Mouse (Mus musculus): ENCODE results near the gene 4632433K11Rik. TPM values are rescaled to one million over a fixed set of nuclear protein-coding genes. Genes with fewer than 3 reads are reported as not detected.
A peak's percentile ranks its signal among the peaks of the same experiment; 100 is the strongest.
"Not testable (repeated sequence)": the region's sequence is repeated elsewhere in the genome, so short reads cannot be mapped to it uniquely, and the experiment has no call there.

Gene 4632433K11Rik
- polyA plus RNA-seq, 1 experiment from 2014 or later: not detected

DNA sequence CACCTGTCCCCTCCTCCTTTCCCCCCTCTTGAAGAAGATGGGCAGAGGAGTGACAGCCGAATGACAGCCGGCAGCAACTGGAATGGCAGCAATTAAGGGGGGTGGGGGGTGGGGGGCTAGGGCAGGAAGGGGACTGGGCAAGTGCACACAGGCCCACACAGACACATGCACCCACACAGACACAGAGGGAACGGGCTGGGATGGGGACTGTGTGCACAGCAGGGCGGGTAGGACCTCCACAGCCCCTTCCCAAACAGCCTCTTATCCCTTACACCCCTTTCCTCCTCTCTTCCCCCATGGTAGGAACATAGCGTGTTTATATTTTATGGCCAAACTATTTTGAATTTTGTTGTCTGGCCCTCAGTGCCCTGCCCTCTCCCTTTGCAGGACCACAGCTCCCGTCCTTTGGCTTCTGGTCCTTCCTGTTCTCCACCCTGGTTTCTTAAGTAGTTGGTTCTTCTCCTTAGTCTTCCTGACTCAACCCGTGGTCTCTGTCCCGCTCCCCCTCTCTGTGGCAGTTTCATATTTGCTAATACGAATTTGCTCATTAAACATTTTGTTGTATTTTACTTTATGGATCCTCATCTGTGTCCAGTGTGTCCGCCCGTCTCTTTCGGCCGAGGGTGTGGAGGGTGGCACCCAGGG lies 45.6 kb downstream of the 4632433K11Rik start:
- 29% methylated on average over 9 of the region's 13 CpGs for WGBS
- H3K9me3 ChIP-seq (ENCODE audit: control insufficient read depth, low read length); H3K27me3 ChIP-seq (ENCODE audit: control insufficient read depth, insufficient read depth, low read depth, low read length): not testable (repeated sequence)
- Histone ChIP-seq H3K9ac (ENCODE audit: low read length) (peak overlapping the region; percentile 99), H3K4me1 (replicated peaks; ENCODE audit: control insufficient read depth, insufficient read depth, low read length) (peaks cover 17% of the 10 kb centered on the region), H3K27ac (ENCODE audit: low read length) (peak overlapping the region; percentile 94), H3K4me2 (ENCODE audit: low read depth, low read length) (peak overlapping the region; percentile 84), H3K36me3 (ENCODE audit: control insufficient read depth, insufficient read depth, low read length) (peaks cover 38% of the 10 kb centered on the region), H3K4me3 (ENCODE audit: low read length) (peak overlapping the region; percentile 97)
- ATAC-seq (ENCODE audit: low read depth): peak; percentile 29

DNA sequence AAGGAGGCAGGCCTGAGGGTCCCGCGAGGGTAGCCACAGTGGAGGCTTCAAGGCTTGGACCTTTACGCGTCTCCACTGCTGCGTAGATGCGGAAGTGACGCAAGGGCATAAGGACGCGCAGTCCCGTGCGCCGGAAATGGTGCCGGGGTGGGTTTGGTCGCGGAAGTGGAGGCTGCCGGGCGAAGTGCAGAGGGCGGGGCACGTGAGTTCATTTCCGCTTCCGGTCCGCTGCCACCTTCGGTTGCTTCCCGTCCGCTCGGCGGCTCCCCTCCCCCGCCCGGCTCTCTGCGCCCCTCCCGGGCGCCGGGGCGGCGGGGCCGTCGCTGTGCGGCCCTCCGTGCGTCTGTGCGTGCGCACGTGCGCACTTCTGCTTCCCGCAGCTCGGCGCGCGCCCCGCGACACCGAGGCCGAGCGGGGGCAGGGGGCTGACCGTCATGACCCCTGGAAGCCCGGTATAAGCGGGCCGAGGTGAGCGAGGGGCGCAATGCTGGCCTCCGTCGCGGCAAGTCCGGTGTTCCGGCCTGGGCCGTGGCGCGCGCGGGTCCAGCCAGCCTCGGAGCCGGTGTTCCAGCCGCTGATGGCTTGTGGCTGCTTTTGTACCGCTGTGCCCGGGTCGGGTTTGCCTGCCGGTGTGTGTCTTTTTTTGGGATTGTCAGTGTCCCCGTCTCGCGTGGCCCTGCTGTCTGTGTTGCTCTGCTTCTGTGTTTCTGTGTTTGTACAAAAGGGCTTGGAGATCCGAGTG lies 46.3 kb downstream of the 4632433K11Rik start, which contains the start of gene Epn1:
Gene Epn1, plus strand, starts transcription at position 226 of the 742 bp plus-strand sequence.
- H3K4me3 ChIP-seq (ENCODE audit: low read length): peak within 1 kb of the TSS; percentile 97
- H3K9ac ChIP-seq (ENCODE audit: low read length): peak within 1 kb of the TSS; percentile 99
- no peaks in the 10 kb centered on the region for H3K27me3 ChIP-seq (ENCODE audit: control insufficient read depth, insufficient read depth, low read depth, low read length)
- H3K27ac ChIP-seq (ENCODE audit: low read length): peak within 1 kb of the TSS; percentile 94
- H3K9me3 ChIP-seq (ENCODE audit: control insufficient read depth, low read length): no peaks in the 10 kb centered on the region
- H3K36me3 ChIP-seq (ENCODE audit: control insufficient read depth, insufficient read depth, low read length): peaks cover 31% of the 10 kb centered on the region
- H3K4me2 ChIP-seq (ENCODE audit: low read depth, low read length): peak within 1 kb of the TSS; percentile 84
- peak; percentile 97 for ATAC-seq (ENCODE audit: low read depth)
- WGBS: under 1% methylated on average over 77 of the region's 81 CpGs
- peaks cover 17% of the 10 kb centered on the region for H3K4me1 ChIP-seq (replicated peaks; ENCODE audit: control insufficient read depth, insufficient read depth, low read length)

DNA sequence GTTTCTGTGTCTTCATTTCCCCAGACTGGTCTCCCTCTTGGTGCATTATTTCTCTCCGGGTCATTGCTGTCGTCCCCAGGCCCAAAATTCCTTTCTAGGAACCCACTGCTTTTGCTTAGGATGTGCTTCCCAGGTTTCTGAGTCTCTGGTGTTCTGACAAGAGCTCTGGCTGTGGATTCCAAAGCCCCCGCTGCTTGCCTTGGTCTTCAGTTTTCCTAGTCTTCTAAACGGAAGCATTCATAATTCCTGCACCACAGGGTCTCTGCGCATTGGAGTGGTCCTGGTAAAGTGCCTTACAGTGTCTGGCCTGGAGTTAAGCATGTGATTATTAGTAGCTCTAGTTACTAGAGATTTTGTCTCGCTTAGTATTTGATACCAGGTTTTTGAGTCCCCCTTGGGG lies 46.9 kb downstream of the 4632433K11Rik start:
- Histone ChIP-seq H3K27me3 (ENCODE audit: control insufficient read depth, insufficient read depth, low read depth, low read length) (no peaks in the 10 kb centered on the region), H3K4me1 (replicated peaks; ENCODE audit: control insufficient read depth, insufficient read depth, low read length) (peaks cover 17% of the 10 kb centered on the region), H3K27ac (ENCODE audit: low read length) (peak overlapping the region; percentile 94), H3K4me3 (ENCODE audit: low read length) (peak overlapping the region; percentile 97), H3K4me2 (ENCODE audit: low read depth, low read length) (peak overlapping the region; percentile 84), H3K9ac (ENCODE audit: low read length) (peak overlapping the region; percentile 99), H3K9me3 (ENCODE audit: control insufficient read depth, low read length) (no peaks in the 10 kb centered on the region), H3K36me3 (ENCODE audit: control insufficient read depth, insufficient read depth, low read length) (peaks cover 32% of the 10 kb centered on the region)
- ATAC-seq (ENCODE audit: low read depth): no peak
- 8% methylated on average over 6 of the region's 6 CpGs for WGBS

- no peaks in the 10 kb centered on the region for H3K27me3 ChIP-seq (ENCODE audit: control insufficient read depth, insufficient read depth, low read depth, low read length)
- peak overlapping the region; percentile 84 for H3K4me2 ChIP-seq (ENCODE audit: low read depth, low read length)
- peaks cover 17% of the 10 kb centered on the region for H3K4me1 ChIP-seq (replicated peaks; ENCODE audit: control insufficient read depth, insufficient read depth, low read length)
- H3K4me3 ChIP-seq (ENCODE audit: low read length): peak overlapping the region; percentile 97
- WGBS: 60% methylated on average over 6 of the region's 6 CpGs
- H3K9me3 ChIP-seq (ENCODE audit: control insufficient read depth, low read length): no peaks in the 10 kb centered on the region
- peaks cover 29% of the 10 kb centered on the region for H3K36me3 ChIP-seq (ENCODE audit: control insufficient read depth, insufficient read depth, low read length)
- peak overlapping the region; percentile 99 for H3K9ac ChIP-seq (ENCODE audit: low read length)
- H3K27ac ChIP-seq (ENCODE audit: low read length): no peak overlapping the region
- no peak for ATAC-seq (ENCODE audit: low read depth)
Observed at GRCm38 (mm10) chr7:5081241-5081640, 47.3 kb downstream of the 4632433K11Rik start.

DNA sequence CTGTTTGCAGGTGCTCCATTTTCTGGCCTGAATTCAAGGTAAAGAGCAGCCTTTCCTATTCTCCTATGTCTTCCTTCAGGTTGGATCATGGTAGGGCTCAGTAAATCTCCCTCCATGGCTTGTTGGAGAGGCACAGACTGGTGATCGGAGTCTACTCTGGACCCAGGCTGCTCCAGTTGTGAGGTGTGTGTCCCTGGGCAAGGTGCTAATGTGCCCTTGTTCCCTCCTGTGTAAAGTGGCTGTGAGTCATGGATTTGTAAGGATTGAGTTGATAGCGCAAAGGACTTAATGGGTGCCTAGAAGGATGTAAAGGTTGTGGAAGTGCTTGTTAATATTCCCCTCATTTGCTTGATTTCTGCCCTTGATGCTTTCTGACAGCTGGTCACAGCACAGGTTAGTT lies 48.0 kb downstream of the 4632433K11Rik start:
- no peak overlapping the region for H3K27ac ChIP-seq (ENCODE audit: low read length)
- H3K4me1 ChIP-seq (replicated peaks; ENCODE audit: control insufficient read depth, insufficient read depth, low read length): peaks cover 17% of the 10 kb centered on the region
- H3K4me3 ChIP-seq (ENCODE audit: low read length): no peak overlapping the region
- no peak for ATAC-seq (ENCODE audit: low read depth)
- WGBS: 94% methylated on average over 2 of the region's 2 CpGs
- no peaks in the 10 kb centered on the region for H3K9me3 ChIP-seq (ENCODE audit: control insufficient read depth, low read length)
- H3K36me3 ChIP-seq (ENCODE audit: control insufficient read depth, insufficient read depth, low read length): peaks cover 24% of the 10 kb centered on the region
- H3K27me3 ChIP-seq (ENCODE audit: control insufficient read depth, insufficient read depth, low read depth, low read length): no peaks in the 10 kb centered on the region
- 0 out of 2 replicates have a peak overlapping the region, but pooled peaks have one; percentile 42 for H3K9ac ChIP-seq (ENCODE audit: low read length)
- peak overlapping the region; percentile 84; the same call in 1 of the 2 replicates for H3K4me2 ChIP-seq (ENCODE audit: low read depth, low read length)

DNA sequence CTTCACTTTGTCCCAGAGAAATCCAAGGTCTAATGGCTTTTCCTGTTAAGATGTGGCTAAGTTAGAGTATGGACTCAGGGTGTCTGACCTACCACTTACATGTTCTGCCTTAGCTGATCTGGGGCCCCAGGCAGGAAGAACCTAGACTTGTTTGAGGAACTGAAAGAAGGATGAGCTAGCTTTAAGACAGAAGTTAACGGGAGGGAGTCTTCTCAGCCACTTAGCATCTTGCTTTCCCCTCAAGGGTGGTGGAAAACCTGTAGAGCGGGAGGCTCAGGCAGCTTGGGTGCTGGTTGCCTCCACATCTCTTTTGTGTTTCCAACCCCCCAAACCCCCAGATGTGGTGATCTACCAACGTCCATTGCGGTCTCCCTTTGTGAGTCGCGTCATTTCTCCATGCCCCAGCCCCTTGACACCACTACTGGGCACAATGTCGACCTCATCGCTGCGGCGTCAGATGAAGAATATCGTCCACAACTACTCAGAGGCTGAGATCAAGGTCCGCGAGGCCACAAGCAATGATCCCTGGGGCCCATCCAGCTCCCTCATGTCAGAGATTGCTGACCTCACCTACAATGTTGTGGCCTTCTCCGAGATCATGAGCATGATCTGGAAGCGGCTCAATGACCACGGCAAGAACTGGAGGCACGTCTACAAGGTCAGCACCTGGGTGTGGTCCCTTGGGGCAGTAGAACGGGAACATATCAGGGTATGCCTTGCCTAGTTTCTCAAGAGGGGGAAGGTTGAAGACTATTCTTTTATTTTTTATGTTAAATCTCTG lies 49.6 kb downstream of the 4632433K11Rik start:
- no peak overlapping the region for H3K27ac ChIP-seq (ENCODE audit: low read length)
- no peak for ATAC-seq (ENCODE audit: low read depth)
- no peaks in the 10 kb centered on the region for H3K27me3 ChIP-seq (ENCODE audit: control insufficient read depth, insufficient read depth, low read depth, low read length)
- WGBS: 90% methylated on average over 18 of the region's 18 CpGs
- H3K4me2 ChIP-seq (ENCODE audit: low read depth, low read length): no peak overlapping the region
- no peak overlapping the region for H3K4me3 ChIP-seq (ENCODE audit: low read length)
- H3K4me1 ChIP-seq (replicated peaks; ENCODE audit: control insufficient read depth, insufficient read depth, low read length): peaks cover 17% of the 10 kb centered on the region
- H3K9ac ChIP-seq (ENCODE audit: low read length): no peak overlapping the region
- H3K9me3 ChIP-seq (ENCODE audit: control insufficient read depth, low read length): no peaks in the 10 kb centered on the region
- peaks cover 15% of the 10 kb centered on the region; the same call in 1 of the 2 replicates for H3K36me3 ChIP-seq (ENCODE audit: control insufficient read depth, insufficient read depth, low read length)

Other genes starting within 250 kb of the 4632433K11Rik start
- 14.7 and 17.9 TPM in 2 replicates for gene Tmem238, start 244.5 kb upstream of the 4632433K11Rik start, polyA plus RNA-seq (2015; fragmentation: Nextera tagmentation; extraction: Ambion mirVana)
- 337 and 342 TPM in 2 replicates for gene Rpl28, start 241.2 kb upstream of the 4632433K11Rik start, polyA plus RNA-seq (2015; fragmentation: Nextera tagmentation; extraction: Ambion mirVana)
- 355 and 372 TPM in 2 replicates for gene Ube2s, start 221.5 kb upstream of the 4632433K11Rik start, polyA plus RNA-seq (2015; fragmentation: Nextera tagmentation; extraction: Ambion mirVana)
- 0.99 and 1.2 TPM in 2 replicates for gene Shisa7, start 189.4 kb upstream of the 4632433K11Rik start, polyA plus RNA-seq (2015; fragmentation: Nextera tagmentation; extraction: Ambion mirVana)
- 14.1 and 15.7 TPM in 2 replicates for gene Isoc2b, start 163.9 kb upstream of the 4632433K11Rik start, polyA plus RNA-seq (2015; fragmentation: Nextera tagmentation; extraction: Ambion mirVana)
- 0.87 and 1.3 TPM in 2 replicates for gene Isoc2a, start 157.0 kb upstream of the 4632433K11Rik start, polyA plus RNA-seq (2015; fragmentation: Nextera tagmentation; extraction: Ambion mirVana)
- 0.21 TPM in 1 of 2 replicates, not detected in the other for gene Gm36210, start 127.6 kb upstream of the 4632433K11Rik start, polyA plus RNA-seq (2015; fragmentation: Nextera tagmentation; extraction: Ambion mirVana)
- gene Zfp628, start 118.9 kb upstream of the 4632433K11Rik start, polyA plus RNA-seq (2015; fragmentation: Nextera tagmentation; extraction: Ambion mirVana): 3.4 and 3.7 TPM in 2 replicates
- gene Nat14, start 112.1 kb upstream of the 4632433K11Rik start, polyA plus RNA-seq (2015; fragmentation: Nextera tagmentation; extraction: Ambion mirVana): 2.5 and 2.7 TPM in 2 replicates
- 2.1 and 2.4 TPM in 2 replicates for gene Ssc5d, start 108.3 kb upstream of the 4632433K11Rik start, polyA plus RNA-seq (2015; fragmentation: Nextera tagmentation; extraction: Ambion mirVana)
- 0.85 and 1.0 TPM in 2 replicates for gene Sbk2, start 69.7 kb upstream of the 4632433K11Rik start, polyA plus RNA-seq (2015; fragmentation: Nextera tagmentation; extraction: Ambion mirVana)
- gene Sbk3, start 63.0 kb upstream of the 4632433K11Rik start, polyA plus RNA-seq (2015; fragmentation: Nextera tagmentation; extraction: Ambion mirVana): 0.72 and 1.0 TPM in 2 replicates
- 32.3 and 35.0 TPM in 2 replicates for gene Zfp579, start 38.0 kb upstream of the 4632433K11Rik start, polyA plus RNA-seq (2015; fragmentation: Nextera tagmentation; extraction: Ambion mirVana)
- gene Zfp524, start 19.7 kb upstream of the 4632433K11Rik start, polyA plus RNA-seq (2015; fragmentation: Nextera tagmentation; extraction: Ambion mirVana): 19.3 and 21.4 TPM in 2 replicates
- gene Fiz1, start 19.4 kb upstream of the 4632433K11Rik start, polyA plus RNA-seq (2015; fragmentation: Nextera tagmentation; extraction: Ambion mirVana): 33.1 and 34.5 TPM in 2 replicates
- 1.2 and 1.3 TPM in 2 replicates for gene Gm44973, start 18.6 kb upstream of the 4632433K11Rik start, polyA plus RNA-seq (2015; fragmentation: Nextera tagmentation; extraction: Ambion mirVana)
- 5.5 and 5.7 TPM in 2 replicates for gene Zfp865, start 13.7 kb upstream of the 4632433K11Rik start, polyA plus RNA-seq (2015; fragmentation: Nextera tagmentation; extraction: Ambion mirVana)
- 5.3 and 5.5 TPM in 2 replicates for gene Ccdc106, start 13.6 kb upstream of the 4632433K11Rik start, polyA plus RNA-seq (2015; fragmentation: Nextera tagmentation; extraction: Ambion mirVana)
- 4.9 and 7.0 TPM in 2 replicates for gene Zfp784, start 4.3 kb downstream of the 4632433K11Rik start, polyA plus RNA-seq (2015; fragmentation: Nextera tagmentation; extraction: Ambion mirVana)
- gene Zfp580, start 17.4 kb downstream of the 4632433K11Rik start, polyA plus RNA-seq (2015; fragmentation: Nextera tagmentation; extraction: Ambion mirVana): 26.7 and 27.0 TPM in 2 replicates
- gene U2af2, start 28.0 kb downstream of the 4632433K11Rik start, polyA plus RNA-seq (2015; fragmentation: Nextera tagmentation; extraction: Ambion mirVana): 109 and 110 TPM in 2 replicates
- 53.8 and 54.8 TPM in 2 replicates for gene Epn1, start 46.1 kb downstream of the 4632433K11Rik start, polyA plus RNA-seq (2015; fragmentation: Nextera tagmentation; extraction: Ambion mirVana)
- not detected in 2 replicates for gene Rfpl4, start 82.8 kb downstream of the 4632433K11Rik start, polyA plus RNA-seq (2015; fragmentation: Nextera tagmentation; extraction: Ambion mirVana)
- 0.43 and 0.51 TPM in 2 replicates for gene Rasl2-9, start 91.8 kb downstream of the 4632433K11Rik start, polyA plus RNA-seq (2015; fragmentation: Nextera tagmentation; extraction: Ambion mirVana)
- gene Vmn1r55, start 115.6 kb downstream of the 4632433K11Rik start, polyA plus RNA-seq (2015; fragmentation: Nextera tagmentation; extraction: Ambion mirVana): not detected in 2 replicates
- gene Vmn1r56, start 162.6 kb downstream of the 4632433K11Rik start, polyA plus RNA-seq (2015; fragmentation: Nextera tagmentation; extraction: Ambion mirVana): not detected in 2 replicates
- not detected in 2 replicates for gene Vmn1r57, start 184.4 kb downstream of the 4632433K11Rik start, polyA plus RNA-seq (2015; fragmentation: Nextera tagmentation; extraction: Ambion mirVana)